Mouse (Mus musculus) thymus, postnatal 10 days (tissue): Measurements from ENCODE around the gene Arhgap10.

ENCODE experiments used
- DNase-seq, 2 experiments: peaks; one replicate each; pipeline ENCODE4 v3.0.0; 2021; ENCODE audit warnings: low spot score in 2 of 2

Gene Arhgap10

GRCm38 (mm10) chr8:77517301-77518200 lies at the start of gene Arhgap10:
TSS of gene Arhgap10 (minus strand) at chr8:77517953.
- DNase-seq = peak; percentile 72 to 78

DNA sequence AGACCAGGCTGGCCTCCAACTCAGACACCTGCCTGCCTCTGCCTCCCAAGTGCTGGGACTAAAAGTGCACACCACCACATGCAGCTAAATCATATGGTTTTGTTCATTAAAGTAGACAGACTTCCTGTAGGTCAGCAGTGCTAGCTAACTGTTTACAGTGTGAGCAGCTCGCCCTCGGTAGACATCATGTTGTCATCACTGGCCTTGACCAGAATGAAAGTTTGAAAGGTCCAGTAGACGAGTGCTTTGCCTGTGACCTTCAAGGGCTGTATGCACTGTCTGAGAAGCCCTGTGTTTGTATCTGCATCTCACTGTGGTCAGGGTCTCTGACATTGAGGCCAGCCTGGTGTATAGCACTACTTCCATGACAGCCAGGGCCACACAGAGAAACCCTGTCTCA lies 43.7 kb upstream of the Arhgap10 start:
- DNase-seq = no peak

DNA sequence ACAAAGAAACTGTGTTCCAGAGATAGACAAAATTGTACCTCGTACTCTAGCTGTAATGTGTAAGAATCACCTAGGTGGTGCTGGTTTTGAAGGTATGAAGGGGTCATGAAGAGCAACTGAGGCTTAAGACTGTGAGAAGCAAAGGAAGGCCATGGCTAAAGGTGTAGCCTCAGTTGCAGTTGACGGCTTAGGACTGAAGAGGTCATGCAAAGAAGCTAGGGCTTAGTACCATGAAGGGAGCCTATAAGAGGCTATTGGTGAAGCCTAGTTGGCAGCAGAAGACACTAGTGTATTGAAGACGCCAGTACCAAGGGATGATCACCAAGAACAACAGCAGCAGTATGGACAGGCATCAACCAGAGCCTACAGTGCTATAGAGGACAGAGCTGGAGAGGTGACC lies 34.7 kb upstream of the Arhgap10 start:
- no peak for DNase-seq

- peak in 1 of 2 experiments; percentile 30 for DNase-seq
Observed at GRCm38 (mm10) chr8:77549881-77550580, 32.3 kb upstream of the Arhgap10 start.

DNA sequence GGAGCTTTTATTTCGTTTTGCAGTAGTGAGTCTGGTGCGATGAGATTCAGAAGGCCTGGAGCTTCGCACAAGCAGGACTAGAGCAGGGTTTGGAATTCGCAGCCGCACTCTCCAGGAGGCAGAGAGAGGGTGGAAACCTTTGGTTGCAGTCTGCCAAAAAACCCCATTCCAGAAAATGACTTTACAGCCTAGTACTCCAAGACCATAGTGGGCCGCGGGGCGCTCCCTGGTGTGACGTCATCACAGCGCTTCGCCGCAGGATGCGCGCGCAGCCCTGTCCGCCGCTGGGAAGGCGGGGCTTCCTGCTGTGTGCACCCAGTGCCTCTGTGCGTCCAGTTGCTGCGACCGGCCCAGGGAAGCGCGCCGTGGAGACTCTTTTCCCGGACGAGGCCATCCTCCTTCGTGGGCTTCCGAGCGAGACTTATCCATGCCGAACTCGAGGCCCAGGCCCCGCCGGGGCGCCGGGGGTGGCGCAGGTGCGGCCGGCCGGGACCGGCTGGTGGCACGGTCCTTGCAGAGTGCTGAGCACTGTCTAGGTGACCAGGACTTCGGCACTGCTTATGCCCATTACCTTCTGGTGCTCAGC lies 31.5 kb upstream of the Arhgap10 start, which contains the start of gene Prmt9:
Gene Prmt9, plus strand, starts transcription at position 277 of the 586 bp plus-strand sequence.
- peak; percentile 87 to 95 for DNase-seq

DNA sequence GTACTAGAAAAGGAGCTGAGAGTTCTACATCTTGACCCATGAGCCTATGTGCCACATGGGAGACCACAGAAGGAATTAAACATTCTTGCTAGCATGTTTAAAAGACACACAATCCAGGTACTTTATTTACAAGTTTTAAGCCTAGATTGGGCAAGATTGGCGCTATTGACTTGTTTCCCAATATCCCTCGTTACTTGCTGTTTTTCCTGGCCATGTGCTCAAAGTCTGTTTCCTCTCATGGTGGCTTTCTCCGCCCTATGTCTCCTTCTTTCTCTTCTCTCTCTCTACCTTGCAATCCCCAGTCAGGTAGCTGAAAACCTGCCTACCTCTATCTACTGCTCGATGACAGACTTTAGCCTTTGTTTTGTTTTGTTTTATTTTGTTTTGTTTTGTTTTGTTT lies 27.9 kb upstream of the Arhgap10 start:
- DNase-seq = no peak

DNA sequence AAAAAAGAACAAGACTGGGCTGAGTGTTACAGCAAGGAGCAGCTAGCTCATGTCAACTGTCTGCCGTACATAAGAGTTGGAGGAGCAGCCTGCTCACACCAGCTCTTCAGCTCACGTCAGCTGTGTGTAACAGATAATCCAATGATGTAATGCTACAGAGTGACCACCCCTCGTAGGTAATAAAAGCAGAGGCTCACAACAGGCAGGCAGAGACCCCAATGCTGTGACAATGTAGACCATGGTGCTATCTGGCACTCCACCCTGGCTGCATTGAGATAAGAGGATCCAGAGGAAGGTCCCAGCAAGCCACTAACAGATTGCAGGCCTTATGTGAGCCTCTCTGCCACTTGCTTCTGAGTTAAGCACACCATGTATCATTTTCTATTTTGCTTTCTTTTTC lies 26.7 kb upstream of the Arhgap10 start:
- no peak for DNase-seq

DNA sequence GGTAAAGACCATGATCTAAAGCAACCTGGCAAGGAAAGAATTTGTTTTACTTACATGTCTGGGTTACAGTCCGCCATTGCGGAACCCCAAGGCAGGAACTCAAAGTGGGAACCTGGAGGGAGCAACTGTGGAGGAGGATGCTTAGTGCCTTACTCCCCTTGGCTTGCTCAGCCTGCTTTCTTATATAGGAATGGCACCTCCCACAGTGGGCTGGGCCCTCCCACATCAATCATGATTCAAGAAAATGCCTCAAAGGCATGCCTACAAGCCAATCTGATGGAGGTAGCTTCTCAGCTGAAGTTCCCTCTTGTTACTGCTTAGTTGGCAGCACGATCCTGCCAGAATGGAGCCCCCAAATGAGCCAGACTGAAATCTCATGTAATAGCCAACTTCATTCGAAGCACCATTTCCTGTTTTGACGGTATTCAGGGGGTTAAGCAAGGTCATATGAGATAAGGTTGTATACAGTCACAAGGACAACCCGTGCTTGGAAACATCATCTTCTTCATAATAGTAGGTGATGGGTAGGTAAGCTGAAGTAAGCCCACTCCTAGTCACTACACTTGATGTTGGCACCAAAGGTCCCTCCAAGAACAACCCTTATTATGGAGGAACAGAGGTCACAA lies 25.5 kb upstream of the Arhgap10 start:
- no peak for DNase-seq

GRCm38 (mm10) chr8:77538256-77538655 lies 20.5 kb upstream of the Arhgap10 start:
- no peak for DNase-seq

GRCm38 (mm10) chr8:77536821-77537220 lies 19.1 kb upstream of the Arhgap10 start:
- DNase-seq = no peak

DNA sequence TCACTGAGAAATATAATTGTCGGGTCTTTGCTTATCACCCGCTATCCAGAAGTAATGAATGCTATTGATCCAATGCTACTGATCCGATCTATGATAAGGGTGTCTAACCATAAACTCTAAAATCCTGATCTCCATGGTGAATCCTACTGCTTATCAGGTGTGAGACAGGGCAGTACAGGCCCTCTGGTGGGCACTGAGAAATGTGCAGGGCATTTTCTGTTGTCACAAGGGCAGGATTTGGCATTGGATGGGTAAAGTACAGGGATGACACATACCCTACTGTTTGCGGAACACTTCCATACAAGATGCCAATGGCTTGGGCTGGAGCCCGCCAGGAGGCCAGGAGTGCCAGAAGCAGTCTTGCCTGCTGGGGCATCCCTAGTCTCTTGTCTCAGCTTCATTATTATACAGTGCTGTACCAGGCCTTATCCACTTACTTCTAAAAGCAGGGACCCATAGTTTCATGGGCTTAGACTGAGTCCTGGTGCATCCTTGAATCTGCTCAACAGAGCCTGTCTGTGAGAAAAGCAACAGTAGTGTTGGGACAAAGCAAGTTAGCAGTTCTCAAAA lies 17.4 kb upstream of the Arhgap10 start:
- peak; percentile 24 to 53 for DNase-seq

DNA sequence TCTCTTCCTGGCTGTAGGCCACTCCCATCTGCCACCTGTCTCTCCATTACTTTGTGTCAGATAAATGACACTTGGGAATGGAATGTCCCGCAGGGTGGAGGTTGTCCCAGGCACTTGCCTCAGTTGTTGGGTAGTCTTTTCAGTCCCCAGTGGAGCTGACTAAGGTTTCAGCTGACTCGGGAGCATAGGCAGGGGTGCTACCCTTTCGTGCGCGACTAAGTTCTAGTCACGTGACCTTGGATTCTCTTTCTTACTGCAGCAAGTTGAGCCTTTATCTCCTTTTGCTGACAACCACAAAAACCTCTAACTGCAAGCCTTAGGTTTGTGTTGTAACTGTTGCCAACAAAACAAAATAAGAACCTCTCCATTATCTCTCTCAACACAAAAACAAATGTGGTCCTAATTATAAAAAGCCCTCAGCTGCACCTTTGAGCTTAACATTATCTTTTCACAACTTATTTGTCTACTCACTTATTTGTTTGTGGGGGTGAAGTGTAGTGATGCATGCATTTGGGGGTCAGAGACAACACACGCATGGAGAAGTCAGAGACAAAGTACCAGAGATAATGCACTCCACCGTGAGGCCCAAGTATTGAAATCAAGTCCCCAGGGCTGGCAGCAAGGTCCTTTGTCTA lies 16.7 kb upstream of the Arhgap10 start:
- peak; percentile 33 to 34 for DNase-seq

- DNase-seq = no peak
Observed at GRCm38 (mm10) chr8:77526130-77526529, 8.4 kb upstream of the Arhgap10 start.

DNA sequence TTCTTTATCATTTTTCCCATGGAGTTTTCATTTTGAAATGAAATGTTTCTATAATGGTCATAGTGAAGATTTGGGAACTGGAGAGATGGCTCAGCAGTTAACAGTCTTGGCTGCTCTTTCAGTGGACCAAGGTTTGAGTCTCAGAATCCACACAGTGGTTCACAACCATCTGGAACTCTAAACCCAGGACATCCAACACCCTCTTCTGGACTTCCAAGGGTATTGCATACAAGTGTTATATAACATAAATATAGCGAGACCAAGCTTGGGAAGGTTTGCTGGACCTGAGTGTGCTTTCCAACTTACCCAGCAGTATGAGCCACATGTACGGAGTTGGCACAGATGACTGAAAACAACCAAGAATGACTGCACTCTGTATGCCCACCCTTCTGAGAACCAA lies 7.2 kb upstream of the Arhgap10 start:
- no peak for DNase-seq

DNA sequence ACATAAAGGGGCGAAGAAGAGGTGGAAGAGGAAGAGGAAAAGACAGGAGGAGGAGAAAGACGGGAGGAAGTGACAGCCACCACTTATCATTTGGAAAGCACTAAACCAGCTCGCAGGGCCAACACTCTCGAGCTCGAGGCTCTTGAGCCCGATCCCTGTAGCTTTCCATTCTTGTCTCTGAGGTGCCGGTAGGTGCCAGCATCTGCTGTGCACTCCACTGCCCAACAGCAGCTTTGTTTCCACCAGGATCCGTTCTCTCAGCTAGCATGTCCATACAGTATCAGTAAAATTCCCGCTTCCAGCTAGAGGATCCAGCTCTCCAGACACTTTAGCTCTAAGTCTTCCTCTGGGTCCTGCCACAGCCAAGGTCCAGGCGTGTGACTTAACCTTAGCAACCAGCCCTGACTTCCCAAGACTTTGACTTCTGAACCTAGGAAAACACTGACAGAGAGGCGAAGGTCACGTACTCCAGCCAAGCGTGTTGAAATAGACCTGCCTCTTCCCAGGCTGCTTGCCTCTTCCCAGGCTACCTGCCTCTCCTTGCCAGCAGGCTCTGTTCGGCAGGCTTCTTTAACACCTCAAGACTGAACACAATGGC lies 6.4 kb upstream of the Arhgap10 start:
- no peak for DNase-seq

DNA sequence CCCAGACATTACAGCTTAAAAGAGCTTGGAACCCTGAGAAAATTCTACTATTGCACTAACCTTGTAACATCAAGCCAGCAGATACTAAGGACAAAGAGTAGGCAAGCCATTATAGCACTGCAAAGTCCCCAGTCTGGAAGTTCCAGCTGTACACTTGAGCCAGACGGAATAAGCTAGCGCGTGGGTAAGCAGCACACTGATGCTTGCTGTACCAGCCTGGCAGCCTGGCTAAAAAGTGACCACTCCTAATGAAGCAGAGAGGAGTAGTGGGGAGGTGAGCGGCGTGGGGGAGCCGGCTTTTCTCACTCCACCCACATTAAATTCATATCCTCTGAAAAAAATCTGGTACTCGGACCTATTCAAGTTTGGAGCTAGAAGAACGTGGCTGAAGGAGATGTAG lies 5.2 kb upstream of the Arhgap10 start:
- no peak for DNase-seq

- no peak for DNase-seq
Observed at GRCm38 (mm10) chr8:77521028-77521785, 3.5 kb upstream of the Arhgap10 start.

- DNase-seq = no peak
Observed at GRCm38 (mm10) chr8:77520601-77521000, 2.8 kb upstream of the Arhgap10 start.

- no peak for DNase-seq
Observed at GRCm38 (mm10) chr8:77518201-77519115, 705 bp upstream of the Arhgap10 start.
